Mouse (Mus musculus) bone marrow, adult 2 months (tissue): Measurements from ENCODE around the gene Ifna14.

Experiments
- CTCF ChIP-seq: fragments of 200-500 bp; IDR thresholded peaks from 2 replicates; pipeline ENCODE4 v1.5.1; 2011; ENCODE audit warnings: low read length, control low read depth; ENCODE audit not compliant: control insufficient read depth, insufficient read depth
- POLR2A ChIP-seq: fragments of 200-500 bp; IDR thresholded peaks from 2 replicates; pipeline ENCODE4 v1.6.1; 2011; ENCODE audit warnings: low read depth, mild to moderate bottlenecking, control low read depth, low read length, borderline replicate concordance; ENCODE audit not compliant: control insufficient read depth

DNA sequence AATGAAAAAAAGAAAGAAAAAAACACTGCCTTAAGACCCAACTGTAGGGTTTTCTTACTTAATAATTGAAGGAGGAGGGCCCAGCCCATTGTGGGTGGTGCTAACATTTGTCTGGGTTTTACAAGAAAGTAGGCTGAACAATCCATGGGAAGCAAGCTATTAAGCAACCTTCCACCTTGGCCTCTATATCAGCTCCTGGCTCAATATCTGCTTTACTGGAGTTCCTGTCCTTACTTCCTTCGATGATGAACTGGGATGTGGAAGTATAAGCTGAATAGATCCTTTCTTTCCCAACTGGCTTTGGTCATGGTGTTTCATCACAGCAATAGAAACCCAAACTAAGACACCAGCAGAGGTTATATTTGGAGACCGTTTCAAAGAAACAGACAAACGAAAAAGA is 46.2 kb downstream of the Ifna14 start:
- TF ChIP-seq CTCF (no peak), POLR2A (no peak)
